Mouse (Mus musculus): ENCODE results near the gene Gm28372.

DNA sequence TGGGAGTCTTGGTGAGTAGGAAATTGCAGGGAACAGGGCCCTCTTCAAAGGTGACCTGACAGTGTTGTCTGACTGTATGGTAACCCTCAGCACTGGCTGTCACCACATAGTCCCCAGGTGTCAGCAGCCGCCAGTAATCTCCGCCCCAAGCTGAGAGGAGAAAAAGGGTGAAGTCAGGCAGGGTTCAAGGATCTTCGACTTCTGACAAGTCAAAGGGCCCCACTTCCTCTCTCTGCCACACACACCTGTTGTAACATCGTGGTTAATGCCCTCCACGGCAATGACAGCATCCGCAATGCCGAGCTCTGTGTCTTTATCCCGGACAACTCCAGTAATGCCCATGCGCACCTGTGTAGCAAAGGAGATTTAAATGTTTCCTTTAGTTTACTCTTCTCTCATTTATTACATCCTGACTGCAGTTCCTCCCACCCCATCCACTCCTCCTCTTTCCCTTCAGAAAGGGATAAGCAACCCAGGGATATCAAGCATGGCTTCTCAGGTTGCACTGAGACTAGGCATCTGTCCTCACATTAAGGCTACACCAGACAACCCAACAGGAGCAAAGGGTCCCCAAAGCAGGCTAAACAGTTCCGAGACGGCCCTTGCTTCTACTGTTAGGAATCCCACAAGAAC, 13.9 kb upstream of the Gm28372 start:
- TF ChIP-seq CTCF (IDR thresholded peaks at IDR 0.05; ENCODE audit: borderline replicate concordance, insufficient read depth, low read depth, low read length) = no peak
- no peak for TF ChIP-seq POLR2A (IDR thresholded peaks at IDR 0.05; ENCODE audit: borderline replicate concordance, insufficient read depth, low read length)

Data from cerebellum, adult 2 months (tissue).